Mouse (Mus musculus) thymus, postnatal 14 days (tissue): ENCODE data around the gene Hoxa11.

ENCODE experiments used
- DNase-seq: peaks from one replicate; pipeline ENCODE4 v3.0.0; 2021

Hoxa11 gene

GRCm38 (mm10) chr6:52231885-52232567, 13.6 kb downstream of the Hoxa11 start:
- no peak for DNase-seq

GRCm38 (mm10) chr6:52230516-52231165, 15.0 kb downstream of the Hoxa11 start, which contains the start of gene Hoxa9:
Gene Hoxa9 (minus strand): TSS chr6:52231089.
- no peak for DNase-seq

- DNase-seq: peak; percentile 14
Observed at GRCm38 (mm10) chr6:52229558-52230416, 15.8 kb downstream of the Hoxa11 start.

GRCm38 (mm10) chr6:52228475-52229465, 16.8 kb downstream of the Hoxa11 start:
- DNase-seq: no peak

DNA sequence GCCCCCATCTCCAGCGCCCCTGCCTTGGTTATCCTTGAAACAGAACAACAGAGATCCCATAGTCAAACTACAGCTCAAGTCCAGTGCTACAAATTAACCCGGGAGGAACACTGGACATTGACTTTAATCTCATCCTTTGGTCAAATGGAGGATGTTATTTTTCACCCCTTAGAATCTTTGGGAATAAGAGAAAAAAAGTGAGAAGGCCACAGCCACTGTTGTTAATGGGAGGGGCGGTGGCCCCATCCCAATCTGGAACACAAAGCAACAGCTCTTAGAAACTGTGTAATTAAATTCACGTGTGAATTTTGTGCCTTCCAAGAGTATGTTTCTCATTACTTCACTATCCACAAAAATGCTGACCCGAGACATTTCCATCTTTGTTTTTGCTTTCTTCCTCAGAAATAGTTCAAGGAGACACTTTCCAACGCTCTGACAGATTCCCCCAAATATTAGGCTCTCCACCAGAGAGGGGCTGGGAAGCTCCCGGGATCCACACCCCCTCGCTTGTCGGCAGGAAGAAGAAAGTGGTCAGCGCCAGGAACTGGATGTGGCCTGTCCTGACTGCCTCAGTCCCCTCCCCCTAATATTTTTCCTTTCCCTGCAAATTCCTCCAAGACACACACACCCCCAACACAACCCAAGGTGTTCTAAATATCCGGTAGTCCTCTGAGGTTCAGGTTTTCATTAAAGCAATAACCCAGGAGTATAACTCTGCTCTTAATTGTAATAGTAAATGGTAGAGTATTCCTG, 18.0 kb downstream of the Hoxa11 start:
- DNase-seq: no peak

- DNase-seq: no peak
Observed at GRCm38 (mm10) chr6:52226569-52227257, 18.9 kb downstream of the Hoxa11 start.

DNA sequence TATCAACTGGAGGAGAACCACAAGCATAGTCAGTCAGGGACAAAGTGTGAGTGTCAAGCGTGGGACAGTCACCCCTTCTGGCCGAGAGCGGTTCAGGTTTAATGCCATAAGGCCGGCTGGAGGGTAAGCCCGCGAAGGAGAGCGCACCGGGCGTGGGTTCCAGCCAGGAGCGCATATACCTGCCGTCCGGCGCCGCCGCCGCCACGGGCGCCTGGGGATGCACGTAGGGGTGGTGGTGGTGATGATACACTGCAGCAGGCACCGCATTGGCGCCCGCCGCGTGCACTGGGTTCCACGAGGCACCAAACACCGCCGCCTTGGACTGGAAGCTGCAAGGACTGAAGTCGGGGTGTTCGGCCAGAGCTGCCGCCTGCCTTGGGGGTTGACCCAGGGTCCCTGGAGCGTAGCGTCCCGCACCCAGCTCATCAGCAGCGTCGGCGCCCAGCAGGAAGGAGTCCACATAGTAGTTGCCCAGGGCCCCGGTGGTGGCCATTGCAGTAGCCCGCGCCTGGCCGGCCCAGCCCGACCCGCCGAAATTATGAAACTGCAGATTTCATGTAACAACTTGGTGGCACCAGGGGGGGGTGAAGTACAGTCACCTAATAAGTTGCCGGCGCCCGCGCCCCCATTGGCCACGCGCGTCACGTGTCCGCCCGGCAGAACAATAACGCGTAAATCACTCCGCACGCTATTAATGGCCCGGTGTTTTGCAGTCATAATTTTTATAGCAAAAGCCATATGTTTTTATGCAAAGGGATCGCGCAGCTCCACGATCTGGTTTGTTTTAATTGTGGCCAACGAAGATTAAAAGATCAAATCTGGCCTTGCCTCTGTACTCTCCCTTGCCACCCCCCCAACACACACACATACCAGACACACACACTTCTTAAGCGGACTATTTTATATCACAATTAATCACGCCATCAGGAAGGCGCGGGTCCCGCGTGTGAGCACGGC, 19.7 kb downstream of the Hoxa11 start:
- no peak for DNase-seq

- DNase-seq: no peak
Observed at GRCm38 (mm10) chr6:52224895-52225611, 20.6 kb downstream of the Hoxa11 start.

- DNase-seq: no peak
Observed at GRCm38 (mm10) chr6:52223939-52224760, 21.5 kb downstream of the Hoxa11 start.

DNA sequence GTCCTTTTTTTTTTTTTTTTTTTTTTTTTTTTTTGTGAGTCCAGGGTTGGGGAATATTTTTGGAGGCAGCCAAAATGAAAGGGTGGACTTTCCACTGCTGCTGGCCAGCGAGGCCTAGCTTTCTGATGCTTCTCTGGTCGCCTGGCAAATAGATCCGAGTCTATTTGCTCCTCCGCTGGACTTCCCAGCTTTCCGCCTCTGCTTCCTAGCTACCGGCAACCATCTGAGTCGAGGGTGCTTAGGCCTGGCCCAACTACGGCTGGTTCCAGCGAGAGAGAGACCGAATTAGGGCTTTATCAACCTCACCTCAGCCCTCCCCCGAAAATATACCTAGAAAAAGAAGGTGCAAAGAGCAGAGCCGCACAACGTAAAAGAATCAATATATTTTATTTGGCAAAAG, 22.9 kb downstream of the Hoxa11 start:
- no peak for DNase-seq

DNA sequence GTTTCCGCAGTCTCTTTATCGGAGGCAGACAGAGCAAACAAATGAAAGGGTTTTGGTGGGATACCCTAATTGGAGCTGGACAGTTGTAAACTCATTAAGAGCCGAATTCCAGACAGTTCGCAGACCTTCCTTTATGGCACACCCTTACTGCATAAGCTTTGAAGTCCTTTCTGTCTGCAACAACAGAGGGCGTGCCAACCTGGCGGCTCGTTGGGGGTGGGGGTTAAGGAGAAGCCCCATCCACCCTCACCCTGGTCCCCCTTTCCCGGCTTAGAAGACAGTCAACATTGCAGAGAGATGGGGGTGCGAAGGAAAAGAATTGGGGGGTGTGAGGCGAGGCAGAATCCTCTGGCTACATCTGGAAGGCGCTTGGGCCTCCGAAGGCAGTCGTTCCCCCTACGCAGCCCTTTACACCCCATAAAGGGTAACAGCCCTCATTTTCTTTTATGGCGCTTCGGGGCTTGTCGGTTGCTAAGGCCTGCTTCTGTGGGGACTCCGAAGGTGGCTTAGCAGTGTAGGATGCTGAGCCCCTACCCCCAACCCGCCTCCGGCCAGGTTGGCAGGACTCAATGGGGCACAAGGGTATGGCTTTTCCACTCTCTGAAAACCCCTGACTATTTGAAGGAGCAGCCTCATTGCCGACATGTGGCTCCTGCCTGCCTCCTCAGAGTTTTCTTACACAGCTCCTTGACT, 23.5 kb downstream of the Hoxa11 start:
- no peak for DNase-seq

- peak; percentile 81 for DNase-seq
Observed at GRCm38 (mm10) chr6:52221337-52221992, 24.1 kb downstream of the Hoxa11 start, which contains the start of gene Hoxa7. Gene Hoxa7 (minus strand): TSS chr6:52221854.

- DNase-seq: no peak
Observed at GRCm38 (mm10) chr6:52220865-52221310, 24.7 kb downstream of the Hoxa11 start.

DNA sequence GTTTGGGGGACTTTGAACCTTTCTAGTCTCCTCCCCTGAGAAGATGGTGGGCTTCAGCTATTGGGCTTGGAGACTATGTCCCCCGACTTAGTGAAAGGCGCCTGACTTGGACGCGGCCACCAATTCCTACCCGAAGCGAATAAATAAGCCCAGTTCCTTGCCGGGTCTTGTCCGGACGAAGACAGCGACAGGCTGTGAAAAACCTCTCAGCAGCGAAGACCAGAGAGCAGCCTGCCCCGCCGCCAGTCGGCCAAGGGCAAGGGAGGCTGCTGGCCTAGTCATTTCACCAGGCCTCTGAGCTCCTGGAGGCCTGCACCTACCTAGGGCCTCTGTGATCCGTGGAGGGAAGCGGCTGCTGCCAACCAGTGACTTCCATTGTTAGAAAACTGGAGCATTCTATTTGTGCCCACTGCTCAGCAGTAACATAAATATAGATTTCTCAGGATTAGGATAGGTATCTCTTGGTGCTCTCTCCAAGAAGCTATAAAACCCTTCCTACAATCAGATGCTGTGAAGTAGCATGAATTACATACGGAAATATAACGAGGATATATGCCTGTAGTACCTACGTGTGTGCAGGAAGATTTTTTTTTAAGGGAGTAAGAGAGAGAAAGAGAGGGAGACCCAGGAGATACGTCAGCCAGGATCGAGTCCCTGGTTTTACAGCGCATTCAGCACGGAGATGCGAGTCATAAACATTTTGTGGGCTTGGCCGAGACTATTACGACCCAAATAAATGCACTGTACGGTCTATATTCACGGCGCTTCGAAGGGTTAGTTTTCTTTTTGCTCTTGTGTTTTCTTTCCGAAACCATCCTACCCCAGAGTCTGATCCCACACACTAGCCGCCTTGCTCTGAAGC, 25.4 kb downstream of the Hoxa11 start:
- DNase-seq: no peak

- no peak for DNase-seq
Observed at GRCm38 (mm10) chr6:52219234-52219942, 26.2 kb downstream of the Hoxa11 start.
